Mouse (Mus musculus) MEL (cell line): ENCODE data around the gene Wdr89.

Source experiments
- CTCF ChIP-seq, 3 experiments: IDR thresholded peaks in 2 of 3; conservative IDR thresholded peaks in 1 of 3; 2 replicates each; pipeline ENCODE4 v1.5.1; 2011 to 2012; ENCODE audit warnings: low read length in 3 of 3, low read depth in 2 of 3, mild to moderate bottlenecking in 2 of 3, improper control_type of control experiment in 1 of 3, inconsistent platforms in 1 of 3, mixed read lengths in 1 of 3, moderate library complexity in 1 of 3; ENCODE audit not compliant: control insufficient read depth in 1 of 3, insufficient read depth in 1 of 3, poor library complexity in 1 of 3, severe bottlenecking in 1 of 3
- EP300 ChIP-seq, 2 experiments: IDR thresholded peaks; 2 replicates each; pipeline ENCODE4 v1.6.1; 2011; ENCODE audit warnings: improper control_type of control experiment in 2 of 2, low read length in 2 of 2, low read depth in 1 of 2, mild to moderate bottlenecking in 1 of 2
- GATA1 ChIP-seq: IDR thresholded peaks from 2 replicates; pipeline ENCODE4 v1.6.1; 2011; ENCODE audit warnings: low read depth, low read length, improper control_type of control experiment
- MYC ChIP-seq: IDR thresholded peaks from 2 replicates; pipeline ENCODE4 v1.6.1; 2011; ENCODE audit warnings: low read depth, mild to moderate bottlenecking, low read length, improper control_type of control experiment, moderate library complexity
- NRF1 ChIP-seq: IDR thresholded peaks from 2 replicates; pipeline ENCODE4 v1.6.1; 2014; ENCODE audit warnings: low read depth, mild to moderate bottlenecking, inconsistent platforms, low read length, improper control_type of control experiment, moderate library complexity; ENCODE audit not compliant: poor library complexity, insufficient read depth, severe bottlenecking
- POLR2A ChIP-seq, 2 experiments: IDR thresholded peaks; 2 replicates each; pipeline ENCODE4 v1.6.1; 2011 to 2012; ENCODE audit warnings: low read length in 2 of 2, mild to moderate bottlenecking in 2 of 2, control low read depth in 1 of 2, improper control_type of control experiment in 1 of 2, low read depth in 1 of 2, moderate library complexity in 1 of 2; ENCODE audit not compliant: control insufficient read depth in 1 of 2, insufficient read depth in 1 of 2, poor library complexity in 1 of 2

- TF ChIP-seq CTCF (IDR thresholded peaks at IDR 0.05 in 2 of 3, conservative IDR thresholded peaks at IDR 0.05 in 1 of 3; ENCODE audit: control insufficient read depth in 1 of 3, insufficient read depth in 1 of 3, low read depth in 2 of 3, low read length in 3 of 3, poor library complexity in 1 of 3, severe bottlenecking in 1 of 3), result peak in 1 of 3 experiments; percentile 14; a peak in 2 of 6 replicates
- no peak for TF ChIP-seq POLR2A (IDR thresholded peaks at IDR 0.05; ENCODE audit: control insufficient read depth in 1 of 2, insufficient read depth in 1 of 2, low read depth in 1 of 2, low read length in 2 of 2, poor library complexity in 1 of 2)
- TF ChIP-seq GATA1, result no peak
- TF ChIP-seq NRF1, result no peak
- no peak for TF ChIP-seq MYC
- TF ChIP-seq EP300 (IDR thresholded peaks at IDR 0.05; ENCODE audit: low read depth in 1 of 2, low read length in 2 of 2), result no peak
These were observed 81.8 kb downstream of the Wdr89 start for GRCm38 (mm10) chr12:75587501-75587900.
